Mouse (Mus musculus): Measurements from ENCODE around the gene Tap1.
"Not testable (repeated sequence)": the region's sequence is repeated elsewhere in the genome, so short reads cannot be mapped to it uniquely, and the experiment has no call there.

The Tap1 gene

GRCm38 (mm10) chr17:34187261-34187916, at the start of gene Tap1, which contains the start of gene Psmb9:
Gene Tap1 (plus strand): TSS chr17:34187553.
Gene Psmb9 (minus strand): TSS chr17:34187764.
- DNase-seq (ENCODE audit: extremely low spot score, low spot score), result peak; percentile 91

GRCm38 (mm10) chr17:34137601-34138000, 49.8 kb upstream of the Tap1 start:
- DNase-seq (ENCODE audit: extremely low spot score, low spot score), result no peak

DNA sequence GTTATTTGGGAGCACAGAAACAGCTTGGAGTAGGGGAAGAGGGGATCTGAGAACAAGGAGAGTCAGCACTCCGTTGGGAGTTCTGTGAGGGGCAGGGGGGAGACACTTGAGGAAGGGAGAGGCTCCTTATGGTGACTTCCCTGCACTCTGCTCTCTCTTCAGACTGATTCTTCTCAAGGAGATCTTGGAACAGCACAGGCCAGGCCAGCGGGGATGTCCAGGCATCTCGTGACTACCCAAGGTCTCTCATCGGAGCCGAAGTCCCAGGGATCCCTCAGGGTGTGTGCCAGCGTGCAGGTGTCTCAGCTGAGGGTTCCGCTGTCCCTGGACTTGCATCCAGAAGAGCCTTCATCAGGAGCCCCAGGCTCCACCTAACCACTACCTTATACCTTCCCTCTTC, 48.7 kb upstream of the Tap1 start:
- no peak for DNase-seq (ENCODE audit: extremely low spot score, low spot score)

DNA sequence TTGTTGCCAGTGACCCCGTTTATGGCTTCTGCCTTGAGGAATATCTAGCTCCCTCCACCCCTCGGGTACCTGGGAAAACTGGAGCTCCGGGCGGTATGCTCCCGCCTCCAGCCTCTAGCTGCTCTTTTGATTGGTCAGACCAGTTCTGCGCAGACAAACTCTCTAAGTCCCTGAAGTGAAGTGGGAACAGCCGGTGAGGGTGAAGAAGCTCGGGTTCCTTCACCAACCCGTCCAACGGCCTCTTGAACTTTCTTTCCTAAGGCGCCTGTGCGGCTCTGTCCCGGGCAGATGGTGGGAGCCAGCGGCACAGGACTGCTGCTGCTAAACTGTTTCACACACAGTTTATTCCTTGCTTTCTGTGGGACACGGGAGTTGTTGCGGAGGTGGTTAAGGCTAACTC, 47.9 kb upstream of the Tap1 start:
- peak; percentile 51 for DNase-seq (ENCODE audit: extremely low spot score, low spot score)

DNA sequence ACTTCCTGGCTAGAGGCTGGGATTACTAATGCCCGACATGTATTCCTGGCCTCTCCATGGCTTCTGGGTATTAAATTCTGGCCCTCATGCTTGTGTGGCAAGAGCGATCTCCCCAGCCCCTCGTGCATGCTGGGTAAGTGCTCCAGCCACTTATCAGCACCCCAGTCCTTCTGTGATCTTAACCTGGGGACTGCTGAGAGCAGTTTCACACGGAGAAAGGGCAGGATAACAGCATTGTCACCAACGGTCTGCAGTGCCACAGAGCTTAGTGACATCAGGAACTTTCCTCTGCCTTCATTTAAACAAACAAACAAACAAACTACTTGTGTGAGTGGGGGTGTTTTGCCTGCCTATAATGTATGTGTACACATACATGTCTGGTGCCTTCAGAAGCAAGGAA, 47.1 kb upstream of the Tap1 start:
- DNase-seq (ENCODE audit: extremely low spot score, low spot score), result no peak

DNA sequence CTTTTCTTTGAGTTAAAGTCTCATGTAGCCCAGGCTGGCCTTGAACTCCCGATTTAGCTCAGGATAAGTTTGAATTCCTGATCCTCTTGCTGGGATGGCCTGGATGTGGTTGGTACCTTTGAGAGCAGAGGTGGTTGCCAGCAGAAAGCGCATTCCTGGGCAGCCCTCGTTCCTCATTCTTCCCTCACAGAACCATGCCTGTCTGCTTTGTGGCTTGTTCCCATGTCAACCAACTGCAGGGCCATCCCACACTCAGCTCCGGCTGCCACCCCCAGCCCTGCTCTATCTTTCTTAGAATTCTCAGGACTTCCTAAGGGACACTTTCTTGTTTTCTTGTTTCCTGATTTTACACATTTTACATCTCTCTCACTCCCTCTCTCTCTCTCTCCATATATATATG, 45.9 kb upstream of the Tap1 start:
- no peak for DNase-seq (ENCODE audit: extremely low spot score, low spot score)

- no peak for DNase-seq (ENCODE audit: extremely low spot score, low spot score)
These were observed 44.8 kb upstream of the Tap1 start for GRCm38 (mm10) chr17:34142456-34143010.

- DNase-seq (ENCODE audit: extremely low spot score, low spot score), result no peak
These were observed 44.3 kb upstream of the Tap1 start, which contains the start of gene H2-DMb2 for GRCm38 (mm10) chr17:34143033-34143432. Gene H2-DMb2 (plus strand): TSS chr17:34143307.

- no peak for DNase-seq (ENCODE audit: extremely low spot score, low spot score)
These were observed 43.9 kb upstream of the Tap1 start for GRCm38 (mm10) chr17:34143461-34143860.

DNA sequence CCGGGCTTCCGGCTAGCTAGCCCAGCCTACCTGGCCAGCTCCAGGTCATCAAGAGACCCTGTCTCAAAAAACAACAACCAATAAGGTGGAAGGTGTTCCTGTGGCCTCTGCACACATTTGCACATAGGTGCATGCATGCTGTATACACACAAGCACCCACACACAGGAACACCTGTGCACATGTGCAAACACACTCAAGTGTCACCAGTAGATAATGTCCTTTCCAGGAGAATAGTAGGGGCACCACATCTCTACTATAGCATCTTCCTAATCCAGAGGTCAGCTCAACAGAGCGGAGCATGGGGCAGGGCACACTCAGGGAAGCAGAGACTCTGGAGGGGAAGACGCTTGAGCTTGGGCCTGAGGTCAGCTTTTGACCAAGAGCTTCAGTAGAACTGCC, 43.1 kb upstream of the Tap1 start:
- DNase-seq (ENCODE audit: extremely low spot score, low spot score), result not testable (repeated sequence)

DNA sequence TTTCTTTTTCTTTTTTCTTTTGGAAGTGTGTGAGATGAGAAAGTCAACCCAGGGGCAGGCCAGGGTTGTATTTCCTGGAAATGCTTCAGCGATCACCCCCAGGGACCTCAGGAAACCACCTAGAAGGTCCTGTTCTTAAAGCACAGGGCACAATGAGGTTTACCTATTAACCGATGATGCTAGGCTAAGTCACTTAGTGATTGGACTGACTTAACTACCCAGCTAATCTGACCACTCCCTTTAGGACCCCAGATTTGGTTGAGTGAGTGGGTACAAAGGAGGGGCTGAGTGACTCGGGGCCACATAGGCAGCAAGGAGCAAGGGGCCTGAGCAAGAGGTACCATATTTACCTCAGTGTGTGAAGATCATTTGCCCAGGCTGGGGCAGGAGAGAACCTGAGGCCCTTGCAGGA, 42.4 kb upstream of the Tap1 start:
- DNase-seq (ENCODE audit: extremely low spot score, low spot score), result no peak

- DNase-seq (ENCODE audit: extremely low spot score, low spot score), result no peak
These were observed 34.4 kb upstream of the Tap1 start, which contains the start of gene H2-DMb1 for GRCm38 (mm10) chr17:34152923-34153322. Gene H2-DMb1 (plus strand): TSS chr17:34153072.

DNA sequence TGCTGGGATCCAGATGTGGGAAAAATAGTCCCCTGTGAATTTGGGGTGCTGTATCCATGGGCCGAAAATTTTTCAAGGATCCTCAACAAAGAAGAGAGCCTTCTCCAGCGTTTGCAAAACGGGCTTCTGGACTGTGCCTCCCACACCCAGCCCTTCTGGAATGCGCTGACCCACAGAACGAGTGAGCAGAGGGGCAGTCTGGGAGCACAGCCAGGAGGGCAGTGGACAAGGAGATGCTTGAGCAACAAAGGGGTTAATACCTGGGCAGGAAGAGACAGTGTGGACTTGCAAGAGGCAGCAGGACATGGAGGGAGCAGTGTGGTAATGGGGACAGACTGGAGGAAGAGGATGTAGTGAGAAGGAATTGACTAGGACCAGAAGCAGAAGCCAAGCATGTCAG, 31.8 kb upstream of the Tap1 start:
- no peak for DNase-seq (ENCODE audit: extremely low spot score, low spot score)

- DNase-seq (ENCODE audit: extremely low spot score, low spot score), result no peak
These were observed 23.0 kb upstream of the Tap1 start for GRCm38 (mm10) chr17:34164202-34164895.

DNA sequence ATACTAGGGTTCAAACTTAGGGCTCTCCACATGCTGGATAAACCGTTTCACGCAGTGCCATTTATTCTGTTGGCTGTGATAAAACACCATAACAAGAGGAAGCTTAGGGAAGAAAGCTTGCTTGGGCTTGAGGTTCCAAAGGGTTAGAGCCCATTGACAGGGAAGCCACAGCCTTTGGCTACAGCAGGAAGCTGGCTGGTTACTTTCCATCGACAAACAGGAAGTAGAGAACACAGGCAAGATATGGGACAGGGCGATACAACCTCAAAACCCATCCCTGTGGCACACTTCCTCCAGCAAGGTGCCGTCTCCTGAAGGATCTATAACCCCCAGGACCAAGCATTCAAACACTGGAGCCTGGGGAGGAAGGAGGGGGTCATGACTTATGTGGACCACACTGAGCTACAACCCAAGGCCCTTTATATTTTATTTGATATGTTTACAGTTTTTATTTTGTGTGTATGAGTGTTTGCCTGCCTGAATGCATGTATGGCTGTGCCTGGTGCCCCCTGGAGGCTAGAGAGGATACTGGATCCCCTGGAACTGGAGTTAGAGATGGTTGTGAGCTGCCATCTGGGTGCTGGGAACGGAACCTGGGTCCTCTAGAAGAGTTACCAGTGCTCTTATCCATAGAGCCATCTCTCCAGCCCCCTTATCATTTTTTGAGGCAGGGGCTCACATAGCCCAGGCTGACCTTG, 22.2 kb upstream of the Tap1 start:
- DNase-seq (ENCODE audit: extremely low spot score, low spot score), result no peak

GRCm38 (mm10) chr17:34169279-34169678, 18.1 kb upstream of the Tap1 start:
- DNase-seq (ENCODE audit: extremely low spot score, low spot score), result peak; percentile 31

- DNase-seq (ENCODE audit: extremely low spot score, low spot score), result no peak
These were observed 16.9 kb upstream of the Tap1 start for GRCm38 (mm10) chr17:34170487-34170876.

DNA sequence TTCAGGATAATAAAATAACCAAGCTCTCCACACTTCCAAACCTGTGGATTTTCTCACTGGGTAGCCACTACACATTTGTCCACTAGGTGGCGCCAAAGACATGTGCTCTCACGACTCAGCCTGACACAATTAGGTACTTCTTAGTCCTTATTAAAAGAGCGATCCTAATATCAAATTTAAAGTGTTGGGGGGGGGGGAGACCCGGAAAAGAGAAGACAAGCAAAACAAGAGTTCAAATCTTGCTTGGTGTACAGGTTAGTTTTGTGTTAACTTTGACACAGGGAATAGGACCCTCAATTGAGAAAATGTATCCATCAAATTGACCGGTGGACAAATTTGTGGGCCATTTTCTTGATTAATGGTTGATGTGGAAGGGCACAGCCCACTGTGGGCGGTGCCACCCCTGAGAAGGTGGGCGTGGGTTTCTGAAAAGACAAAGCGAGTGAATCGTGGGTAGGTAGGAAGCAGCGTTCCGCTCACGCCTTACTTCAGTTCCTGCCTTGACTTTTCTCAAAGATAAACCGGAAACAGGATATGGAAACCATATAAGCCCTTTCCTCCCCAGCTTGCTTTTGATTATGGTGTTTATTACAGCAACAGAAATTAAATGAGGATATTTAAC, 16.4 kb upstream of the Tap1 start:
- peak; percentile 78 for DNase-seq (ENCODE audit: extremely low spot score, low spot score)

DNA sequence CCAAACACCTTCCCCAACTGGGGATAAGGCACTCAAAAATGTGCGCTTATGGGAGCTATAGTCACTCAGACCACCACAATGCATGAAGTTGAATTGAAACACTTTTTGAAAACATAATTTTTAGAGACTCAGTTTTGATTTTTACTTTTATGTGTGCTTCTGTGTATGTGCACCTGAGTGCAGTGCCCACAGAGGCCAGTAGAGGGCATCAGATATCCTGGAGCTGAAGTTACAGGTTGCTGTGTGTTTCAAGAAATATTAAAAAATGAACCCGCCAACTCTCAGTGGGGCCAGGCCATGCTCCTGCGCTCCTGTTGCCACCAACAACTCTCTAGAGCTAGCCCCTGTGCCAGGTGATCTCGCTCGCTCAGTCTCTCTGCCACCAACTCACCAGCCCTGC, 14.8 kb upstream of the Tap1 start:
- DNase-seq (ENCODE audit: extremely low spot score, low spot score), result no peak

DNA sequence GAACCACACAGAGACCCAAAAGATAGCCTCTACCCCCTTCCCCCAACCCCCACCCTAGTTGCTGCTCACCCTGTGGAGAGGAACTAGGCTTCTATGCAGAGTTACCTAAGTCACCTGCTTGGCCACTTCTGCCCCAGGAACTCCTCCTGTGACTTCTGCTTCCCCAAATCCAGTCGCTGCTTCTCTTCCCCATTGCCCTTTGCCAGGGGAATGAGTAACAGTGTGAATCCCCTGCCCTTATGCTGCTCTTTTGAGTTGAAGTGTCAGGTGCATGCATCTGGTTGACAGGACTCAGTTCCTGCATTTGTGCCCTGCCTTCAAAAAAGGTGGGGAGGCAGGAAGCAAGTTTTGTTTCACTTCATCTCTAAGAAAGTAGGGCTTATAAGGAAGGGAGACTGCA, 13.3 kb upstream of the Tap1 start:
- no peak for DNase-seq (ENCODE audit: extremely low spot score, low spot score)

DNA sequence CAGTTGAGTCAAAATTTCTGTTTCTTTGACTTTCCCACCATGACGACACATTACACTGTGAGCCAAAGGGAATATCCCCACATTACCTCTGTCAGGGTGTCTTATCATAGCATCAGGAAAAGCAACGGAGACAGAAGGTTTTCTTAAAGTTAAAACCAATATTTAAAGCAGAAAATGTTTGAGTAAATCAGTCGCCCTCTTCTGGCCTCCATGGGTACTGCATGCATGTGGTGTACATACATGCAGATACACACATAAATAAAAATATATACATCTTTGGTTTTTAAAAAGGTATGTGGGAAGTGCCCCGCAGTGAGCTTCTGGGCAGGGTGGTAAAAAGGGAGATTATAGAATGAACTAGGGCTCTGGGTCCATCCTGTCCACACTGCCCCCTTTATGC, 10.2 kb upstream of the Tap1 start:
- no peak for DNase-seq (ENCODE audit: extremely low spot score, low spot score)

DNA sequence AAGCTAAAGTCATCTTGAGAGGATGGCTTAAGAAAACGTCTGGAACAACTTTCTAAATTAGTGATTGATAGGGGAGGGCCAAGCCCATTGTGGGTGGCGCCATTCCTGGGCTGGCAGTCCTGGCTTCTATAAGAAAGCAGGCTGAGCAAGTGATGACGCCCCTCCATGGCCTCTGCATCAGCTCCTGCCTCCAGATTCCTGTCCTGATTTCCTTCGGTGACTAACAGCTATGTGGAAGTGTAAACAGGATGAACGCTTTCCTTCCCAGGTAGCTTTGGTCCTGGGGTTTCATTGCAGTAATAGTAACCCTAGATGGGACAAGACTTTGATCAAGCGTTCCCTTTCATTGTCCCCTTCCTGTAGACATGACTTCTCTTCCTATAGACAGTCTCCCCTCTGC, 8.3 kb upstream of the Tap1 start:
- no peak for DNase-seq (ENCODE audit: extremely low spot score, low spot score)

Data from neural tube, embryonic 10.5 days (tissue).